Mouse (Mus musculus) cortical plate, adult 2 months (tissue): ENCODE measurements around the gene Dhrs1. TPM values are rescaled to one million over a fixed set of nuclear protein-coding genes. Genes with fewer than 3 reads are reported as not detected.

Source experiments
- H3K27ac ChIP-seq: fragments of 200-500 bp; 2 replicates; pipeline ENCODE4 v1.5.1; 2012; ENCODE audit warnings: low read length, control low read depth, inconsistent platforms; ENCODE audit not compliant: insufficient read depth
- H3K4me1 ChIP-seq: fragments of 200-500 bp; 2 replicates; pipeline ENCODE4 v1.6.1; 2011; ENCODE audit warnings: low read length; ENCODE audit not compliant: control insufficient read depth, insufficient read depth
- H3K4me3 ChIP-seq: fragments of 200-500 bp; 2 replicates; pipeline ENCODE4 v1.5.1; 2011; ENCODE audit warnings: mild to moderate bottlenecking, low read length, control low read depth; ENCODE audit not compliant: insufficient read depth
- CTCF ChIP-seq: fragments of 200-500 bp; IDR thresholded peaks from 2 replicates; pipeline ENCODE4 v1.5.1; 2011; ENCODE audit warnings: mild to moderate bottlenecking, control low read depth, low read length; ENCODE audit not compliant: insufficient read depth; ENCODE audit errors: extremely low read depth
- POLR2A ChIP-seq: fragments of 200-500 bp; IDR thresholded peaks from 2 replicates; pipeline ENCODE4 v1.6.1; 2011; ENCODE audit warnings: mild to moderate bottlenecking, low read length, control low read depth; ENCODE audit not compliant: insufficient read depth; ENCODE audit errors: extremely low read depth
- polyA plus RNA-seq: library from polyadenylated mRNA; depleted of rRNA; stranded (reverse); fragments of >200 nt; gene quantifications from 2 replicates; pipeline ENCODE4 v1.2.3, GENCODE M21; 2012

Gene Dhrs1
- polyA plus RNA-seq, 1 experiment = 117 TPM

GRCm38 (mm10) chr14:55726261-55726660 lies 19.2 kb downstream of the Dhrs1 start:
- TF ChIP-seq CTCF = no peak
- TF ChIP-seq POLR2A = no peak
- no peak overlapping the region for H3K27ac ChIP-seq
- peaks cover 2% of the 10 kb centered on the region; the same call in 1 of the 2 replicates for H3K4me1 ChIP-seq
- no peak overlapping the region for H3K4me3 ChIP-seq

GRCm38 (mm10) chr14:55724411-55724871 lies 21.0 kb downstream of the Dhrs1 start:
- TF ChIP-seq POLR2A = no peak
- no peak for TF ChIP-seq CTCF
- Histone ChIP-seq H3K4me1 (no peaks in the 10 kb centered on the region), H3K27ac (no peak overlapping the region), H3K4me3 (no peak overlapping the region)

GRCm38 (mm10) chr14:55723433-55723832 lies 22.1 kb downstream of the Dhrs1 start:
- H3K4me3 ChIP-seq = no peak overlapping the region
- H3K4me1 ChIP-seq = no peaks in the 10 kb centered on the region
- H3K27ac ChIP-seq = no peak overlapping the region
- no peak for TF ChIP-seq POLR2A
- TF ChIP-seq CTCF = no peak

GRCm38 (mm10) chr14:55722438-55722945 lies 23.0 kb downstream of the Dhrs1 start:
- Histone ChIP-seq H3K27ac (no peak overlapping the region), H3K4me3 (peak overlapping the region; percentile 62)

GRCm38 (mm10) chr14:55721700-55722437 lies 23.6 kb downstream of the Dhrs1 start, which contains the start of gene Rabggta:
TSS of gene Rabggta (minus strand) at chr14:55722263.
- Histone ChIP-seq H3K4me3 (peak within 1 kb of the TSS; percentile 62), H3K4me1 (no peaks in the 10 kb centered on the region), H3K27ac (no peak within 1 kb of the TSS)
- TF ChIP-seq CTCF = peak; percentile 81
- TF ChIP-seq POLR2A = peak; percentile 46; the same call in 1 of the 2 replicates

More at GRCm38 (mm10) chr14:55722438-55722945, 23.0 kb downstream of the Dhrs1 start:
- H3K4me1 ChIP-seq = no peaks in the 10 kb centered on the region
- TF ChIP-seq CTCF (no peak), POLR2A (no peak)

- no peaks in the 10 kb centered on the region for H3K4me1 ChIP-seq
- TF ChIP-seq POLR2A (no peak), CTCF (no peak)
- H3K27ac ChIP-seq = no peak overlapping the region
- peak overlapping the region; percentile 62; the same call in 1 of the 2 replicates for H3K4me3 ChIP-seq
Measured at GRCm38 (mm10) chr14:55721076-55721475, 24.4 kb downstream of the Dhrs1 start.

GRCm38 (mm10) chr14:55720666-55721065 lies 24.8 kb downstream of the Dhrs1 start:
- Histone ChIP-seq H3K27ac (no peak overlapping the region), H3K4me3 (no peak overlapping the region), H3K4me1 (no peaks in the 10 kb centered on the region)
- TF ChIP-seq CTCF (no peak), POLR2A (no peak)

GRCm38 (mm10) chr14:55719737-55720136 lies 25.8 kb downstream of the Dhrs1 start:
- no peak overlapping the region for H3K27ac ChIP-seq
- no peaks in the 10 kb centered on the region for H3K4me1 ChIP-seq
- no peak overlapping the region for H3K4me3 ChIP-seq
- no peak for TF ChIP-seq CTCF
- TF ChIP-seq POLR2A = no peak

GRCm38 (mm10) chr14:55716884-55717283 lies 28.6 kb downstream of the Dhrs1 start:
- no peak overlapping the region for H3K27ac ChIP-seq
- H3K4me1 ChIP-seq = no peaks in the 10 kb centered on the region
- no peak overlapping the region for H3K4me3 ChIP-seq
- TF ChIP-seq CTCF (no peak), POLR2A (no peak)

GRCm38 (mm10) chr14:55716271-55716670 lies 29.2 kb downstream of the Dhrs1 start:
- no peak overlapping the region for H3K4me3 ChIP-seq
- no peak for TF ChIP-seq POLR2A
- TF ChIP-seq CTCF = no peak
- no peaks in the 10 kb centered on the region for H3K4me1 ChIP-seq
- no peak overlapping the region for H3K27ac ChIP-seq
